Mouse (Mus musculus) hindbrain, embryonic 16.5 days (tissue): ENCODE data around the gene Psrc1. TPM values are rescaled to one million over a fixed set of nuclear protein-coding genes. Genes with fewer than 3 reads are reported as not detected.

Source experiments
- ATAC-seq: fragments of 200-750 bp; cut with Nextera tagmentation; 2 replicates; pipeline ENCODE4 v1.8.0; 2017; ENCODE audit warnings: moderate TSS enrichment, moderate library complexity
- H3K27ac ChIP-seq: fragments of 300-500 bp; sonication (generic); 2 replicates; pipeline ENCODE4 v1.5.1; 2014; ENCODE audit warnings: low read depth, mild to moderate bottlenecking, control low read depth, low read length, moderate library complexity
- H3K27me3 ChIP-seq: fragments of 300-500 bp; sonication (generic); replicated peaks from 2 replicates; pipeline ENCODE4 v1.6.1; 2014; ENCODE audit warnings: low read length; ENCODE audit not compliant: control insufficient read depth, insufficient read depth
- H3K36me3 ChIP-seq: fragments of 300-500 bp; sonication (generic); 2 replicates; pipeline ENCODE4 v1.6.1; 2014; ENCODE audit warnings: mild to moderate bottlenecking, low read length, moderate library complexity, mixed read lengths; ENCODE audit not compliant: control insufficient read depth, insufficient read depth
- H3K4me1 ChIP-seq: fragments of 300-500 bp; sonication (generic); 2 replicates; pipeline ENCODE4 v1.6.1; 2014; ENCODE audit warnings: low read depth, low read length; ENCODE audit not compliant: control insufficient read depth, insufficient read depth
- H3K4me2 ChIP-seq: fragments of 300-500 bp; sonication (generic); 2 replicates; pipeline ENCODE4 v1.6.1; 2014; ENCODE audit warnings: mild to moderate bottlenecking, low read length, control low read depth, moderate library complexity
- H3K4me3 ChIP-seq: fragments of 300-500 bp; sonication (generic); 2 replicates; pipeline ENCODE4 v1.5.1; 2014; ENCODE audit warnings: mild to moderate bottlenecking, low read length, control low read depth, moderate library complexity
- H3K9ac ChIP-seq: fragments of 300-500 bp; sonication (generic); 2 replicates; pipeline ENCODE4 v1.6.1; 2014; ENCODE audit warnings: low read depth, mild to moderate bottlenecking, control low read depth, low read length, moderate library complexity
- H3K9me3 ChIP-seq: fragments of 300-500 bp; sonication (generic); 2 replicates; pipeline ENCODE4 v1.6.1; 2014; ENCODE audit warnings: mild to moderate bottlenecking, low read length, moderate library complexity; ENCODE audit not compliant: control insufficient read depth
- WGBS: fragments of 180-500 bp; shearing (Covaris S2); extraction: QIAGEN DNeasy Blood & Tissue Kit; methylation state at CpG from one replicate; pipeline ENCODE4 v1.1.7; 2014; 5-methylcytosine and 5-hydroxymethylcytosine counted together
- polyA plus RNA-seq: library from polyadenylated mRNA; unstranded; fragments of >200 nt; fragmentation: Nextera tagmentation; extraction: Ambion mirVana; gene quantifications from 2 replicates; pipeline ENCODE4 v1.2.1, GENCODE M21; 2015

Psrc1 gene
- polyA plus RNA-seq, 1 experiment from 2014 or later: 11.1 TPM

GRCm38 (mm10) chr3:108360894-108361293 lies 22.7 kb upstream of the Psrc1 start:
- Histone ChIP-seq H3K4me3 (no peak overlapping the region), H3K27me3 (no peaks in the 10 kb centered on the region), H3K36me3 (peaks cover 15% of the 10 kb centered on the region), H3K4me1 (no peaks in the 10 kb centered on the region; the same call in 1 of the 2 replicates), H3K9me3 (no peaks in the 10 kb centered on the region), H3K4me2 (no peak overlapping the region), H3K9ac (no peak overlapping the region), H3K27ac (no peak overlapping the region)
- WGBS: 10% methylated on average over 7 of the region's 7 CpGs
- peak; percentile 43; the same call in 1 of the 2 replicates for ATAC-seq

- 54% methylated on average over 3 of the region's 3 CpGs for WGBS
- Histone ChIP-seq H3K4me3 (no peak overlapping the region), H3K9me3 (no peaks in the 10 kb centered on the region), H3K36me3 (no peaks in the 10 kb centered on the region; the same call in 1 of the 2 replicates), H3K27ac (no peak overlapping the region), H3K4me1 (no peaks in the 10 kb centered on the region; the same call in 1 of the 2 replicates), H3K9ac (no peak overlapping the region), H3K4me2 (no peak overlapping the region), H3K27me3 (no peaks in the 10 kb centered on the region)
- ATAC-seq: no peak
These were observed 20.0 kb upstream of the Psrc1 start for GRCm38 (mm10) chr3:108363626-108364025.

GRCm38 (mm10) chr3:108364270-108364995 lies 19.2 kb upstream of the Psrc1 start, which contains the start of gene Mybphl:
TSS of gene Mybphl (plus strand) at chr3:108364911.
- H3K4me3 ChIP-seq: no peak within 1 kb of the TSS
- H3K27ac ChIP-seq: no peak within 1 kb of the TSS
- ATAC-seq: 0 out of 2 replicates have a peak, but pooled peaks have one; percentile 19
- WGBS: 79% methylated on average over 9 of the region's 9 CpGs
- no peaks in the 10 kb centered on the region for H3K36me3 ChIP-seq
- no peak within 1 kb of the TSS for H3K4me2 ChIP-seq
- no peak within 1 kb of the TSS for H3K9ac ChIP-seq
- H3K4me1 ChIP-seq: no peaks in the 10 kb centered on the region; the same call in 1 of the 2 replicates
- no peaks in the 10 kb centered on the region for H3K27me3 ChIP-seq
- H3K9me3 ChIP-seq: no peaks in the 10 kb centered on the region

- Histone ChIP-seq H3K27ac (no peak overlapping the region), H3K9ac (no peak overlapping the region), H3K36me3 (no peaks in the 10 kb centered on the region), H3K4me1 (no peaks in the 10 kb centered on the region; the same call in 1 of the 2 replicates), H3K27me3 (no peaks in the 10 kb centered on the region), H3K9me3 (no peaks in the 10 kb centered on the region), H3K4me3 (peak overlapping the region; percentile 20; the same call in 1 of the 2 replicates), H3K4me2 (peak overlapping the region; percentile 42)
- 52% methylated on average over 9 of the region's 9 CpGs for WGBS
- ATAC-seq: peak; percentile 43
These were observed 16.5 kb upstream of the Psrc1 start for GRCm38 (mm10) chr3:108367173-108367572.

GRCm38 (mm10) chr3:108367828-108368227 lies 15.8 kb upstream of the Psrc1 start:
- WGBS: 85% methylated on average over 3 of the region's 3 CpGs
- Histone ChIP-seq H3K4me2 (peak overlapping the region; percentile 42), H3K4me1 (no peaks in the 10 kb centered on the region; the same call in 1 of the 2 replicates), H3K4me3 (no peak overlapping the region), H3K9ac (no peak overlapping the region), H3K27me3 (no peaks in the 10 kb centered on the region), H3K36me3 (no peaks in the 10 kb centered on the region), H3K27ac (no peak overlapping the region), H3K9me3 (no peaks in the 10 kb centered on the region)
- ATAC-seq: no peak

- WGBS: 87% methylated on average over 5 of the region's 5 CpGs
- Histone ChIP-seq H3K27ac (no peak overlapping the region), H3K9ac (no peak overlapping the region), H3K9me3 (no peaks in the 10 kb centered on the region), H3K4me1 (no peaks in the 10 kb centered on the region; the same call in 1 of the 2 replicates), H3K27me3 (no peaks in the 10 kb centered on the region), H3K4me3 (no peak overlapping the region), H3K4me2 (no peak overlapping the region), H3K36me3 (no peaks in the 10 kb centered on the region)
- no peak for ATAC-seq
These were observed 14.9 kb upstream of the Psrc1 start for GRCm38 (mm10) chr3:108368721-108369120.

GRCm38 (mm10) chr3:108372274-108372673 lies 11.4 kb upstream of the Psrc1 start:
- no peaks in the 10 kb centered on the region for H3K36me3 ChIP-seq
- 53% methylated on average over 3 of the region's 3 CpGs for WGBS
- no peak overlapping the region for H3K9ac ChIP-seq
- no peak for ATAC-seq
- H3K27ac ChIP-seq: no peak overlapping the region
- H3K9me3 ChIP-seq: no peaks in the 10 kb centered on the region
- H3K4me1 ChIP-seq: no peaks in the 10 kb centered on the region
- no peak overlapping the region for H3K4me3 ChIP-seq
- no peak overlapping the region for H3K4me2 ChIP-seq
- H3K27me3 ChIP-seq: no peaks in the 10 kb centered on the region

- Histone ChIP-seq H3K4me2 (no peak overlapping the region), H3K36me3 (no peaks in the 10 kb centered on the region), H3K27me3 (no peaks in the 10 kb centered on the region), H3K4me3 (no peak overlapping the region), H3K4me1 (no peaks in the 10 kb centered on the region), H3K9ac (no peak overlapping the region), H3K27ac (no peak overlapping the region), H3K9me3 (no peaks in the 10 kb centered on the region)
- no peak for ATAC-seq
- 84% methylated on average over 3 of the region's 3 CpGs for WGBS
These were observed 10.9 kb upstream of the Psrc1 start for GRCm38 (mm10) chr3:108372691-108373090.

GRCm38 (mm10) chr3:108378875-108379663 lies 4.6 kb upstream of the Psrc1 start:
- Histone ChIP-seq H3K36me3 (no peaks in the 10 kb centered on the region), H3K4me3 (no peak overlapping the region), H3K27me3 (no peaks in the 10 kb centered on the region), H3K27ac (no peak overlapping the region), H3K4me2 (no peak overlapping the region), H3K9me3 (no peaks in the 10 kb centered on the region), H3K4me1 (peaks cover 6% of the 10 kb centered on the region; the same call in 1 of the 2 replicates), H3K9ac (no peak overlapping the region)
- 75% methylated on average over 7 of the region's 7 CpGs for WGBS
- ATAC-seq: no peak
